Mouse (Mus musculus): Measurements from ENCODE around the gene Phlda2.
"Not testable (repeated sequence)": the region's sequence is repeated elsewhere in the genome, so short reads cannot be mapped to it uniquely, and the experiment has no call there.

The Phlda2 gene

DNA sequence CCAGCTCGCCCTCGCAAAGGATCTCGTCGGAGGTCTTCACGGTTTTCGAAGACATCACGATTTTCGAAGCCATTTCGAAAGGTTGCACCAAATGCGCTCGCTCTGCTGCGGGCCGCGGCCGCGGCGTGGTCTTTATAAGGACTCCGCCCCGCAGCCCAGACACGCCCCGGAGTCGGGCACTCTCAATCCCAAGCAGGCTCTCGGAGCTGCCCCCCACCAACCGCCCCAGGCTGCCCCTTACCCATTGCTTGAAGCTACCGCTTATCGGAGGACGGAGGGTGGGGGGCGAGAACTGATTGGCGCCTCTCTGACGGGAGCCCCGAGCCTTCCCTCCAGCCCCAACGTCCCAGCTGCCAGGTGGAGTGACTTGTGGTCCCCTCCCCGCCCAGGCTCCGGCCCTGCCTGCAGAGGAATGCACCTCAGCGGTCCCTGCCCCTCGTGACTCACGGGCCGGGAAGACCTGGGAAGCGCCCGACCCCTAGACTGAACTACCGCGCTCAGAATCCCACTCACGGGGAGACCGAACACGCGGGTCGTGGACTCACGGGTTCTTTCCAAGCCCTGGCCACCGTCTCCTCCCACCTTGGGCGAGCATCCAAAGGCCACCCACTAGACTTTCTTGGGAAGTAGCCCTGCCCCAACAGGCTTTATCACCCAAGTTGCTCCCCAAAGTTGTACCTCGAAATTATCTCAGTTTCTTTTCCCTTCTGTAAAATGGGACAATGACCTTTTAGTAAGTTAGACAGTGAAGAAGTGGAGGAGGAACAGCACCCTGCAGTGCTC, at the start of gene Phlda2:
TSS of gene Phlda2 (minus strand) at position 733 of the 783 bp plus-strand sequence.
- DNase-seq: no peak

GRCm38 (mm10) chr7:143549588-143550220, 46.8 kb upstream of the Phlda2 start:
- DNase-seq: no peak

GRCm38 (mm10) chr7:143548976-143549457, 46.1 kb upstream of the Phlda2 start, which contains the start of gene Nap1l4:
Gene Nap1l4 (minus strand): TSS chr7:143549106.
- DNase-seq: peak; percentile 99

DNA sequence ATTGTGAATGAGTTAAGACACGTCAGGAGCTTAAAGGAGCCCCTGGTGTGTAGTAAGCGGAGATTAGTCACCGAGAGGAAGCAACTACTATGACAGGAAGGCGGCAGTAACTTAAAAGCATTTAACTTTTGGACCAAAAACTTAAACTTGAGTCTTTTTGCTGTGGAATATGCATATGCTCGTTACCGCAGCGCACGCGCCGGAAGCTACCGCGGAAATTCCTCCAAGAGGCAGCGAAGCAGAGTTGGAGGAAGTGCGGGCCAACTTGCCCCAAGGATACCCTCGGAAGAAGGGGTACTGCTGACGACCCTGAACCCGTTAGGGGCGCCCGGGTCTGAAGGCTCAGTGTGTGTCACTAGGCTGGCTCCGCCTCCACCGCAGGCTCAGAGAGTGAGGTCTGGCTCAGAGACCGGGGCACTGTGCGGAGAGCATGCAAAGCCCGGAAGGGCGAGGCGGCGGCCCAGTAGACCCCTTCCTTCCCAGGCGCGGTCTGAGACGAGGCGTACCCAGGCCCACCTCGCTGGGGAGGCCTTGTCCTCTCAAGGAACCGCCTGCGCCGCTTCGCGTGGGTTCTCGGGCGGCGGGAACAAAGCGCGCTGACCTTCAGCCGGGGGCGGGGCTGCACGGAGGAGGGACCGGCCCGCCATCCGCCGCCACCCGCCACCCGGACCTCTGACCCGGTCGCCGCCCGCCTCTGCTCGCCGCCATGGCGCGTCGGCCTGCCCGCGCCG, 45.4 kb upstream of the Phlda2 start:
- no peak for DNase-seq

DNA sequence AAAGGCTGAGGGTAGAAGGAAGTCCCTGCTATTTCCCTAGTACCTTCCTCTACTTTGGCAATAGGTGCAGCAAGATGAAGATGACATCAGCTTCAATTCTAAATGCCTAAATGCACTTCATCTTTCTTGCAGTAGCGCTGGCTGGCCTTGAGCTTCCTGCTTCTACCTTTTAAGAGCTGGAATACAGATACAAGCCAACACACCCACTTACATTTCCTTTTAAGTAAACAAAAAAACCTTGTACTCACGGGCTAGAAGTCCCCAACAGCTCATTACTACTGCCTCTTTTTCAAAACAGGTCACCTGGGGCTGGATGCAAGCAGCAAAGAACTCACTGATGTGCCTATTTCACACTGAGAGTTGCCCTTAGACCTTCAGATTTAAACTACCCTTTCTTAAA, 43.6 kb upstream of the Phlda2 start:
- DNase-seq: no peak

DNA sequence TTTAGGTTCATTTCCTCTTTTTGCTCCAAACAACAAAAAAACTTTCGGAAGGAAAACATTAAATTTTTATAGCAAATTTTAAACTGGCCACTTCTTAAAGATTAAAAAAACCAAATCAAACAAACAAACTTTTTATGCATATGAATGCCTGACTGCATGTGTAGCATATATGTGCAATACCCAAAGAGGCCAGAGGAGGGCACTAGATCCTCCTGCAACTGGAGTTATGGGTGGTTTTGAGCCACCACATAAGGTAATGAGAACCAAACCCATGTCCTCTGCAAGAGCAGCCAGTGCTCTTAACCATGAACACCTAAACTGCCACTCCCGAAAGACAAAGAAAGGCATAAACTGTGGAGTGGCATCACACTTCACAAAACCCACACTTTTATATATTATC, 41.4 kb upstream of the Phlda2 start:
- DNase-seq: no peak

GRCm38 (mm10) chr7:143538671-143539070, 35.7 kb upstream of the Phlda2 start:
- no peak for DNase-seq

- DNase-seq: not testable (repeated sequence)
Measured at GRCm38 (mm10) chr7:143538229-143538628, 35.3 kb upstream of the Phlda2 start.

- no peak for DNase-seq
Measured at GRCm38 (mm10) chr7:143536251-143536650, 33.3 kb upstream of the Phlda2 start.

- no peak for DNase-seq
Measured at GRCm38 (mm10) chr7:143533284-143533683, 30.3 kb upstream of the Phlda2 start.

GRCm38 (mm10) chr7:143532410-143532809, 29.5 kb upstream of the Phlda2 start:
- no peak for DNase-seq

- DNase-seq: no peak
Measured at GRCm38 (mm10) chr7:143519333-143519732, 16.4 kb upstream of the Phlda2 start.

GRCm38 (mm10) chr7:143514416-143514768, 11.4 kb upstream of the Phlda2 start:
- DNase-seq: no peak

- DNase-seq: no peak
Measured at GRCm38 (mm10) chr7:143513763-143514415, 10.9 kb upstream of the Phlda2 start.

GRCm38 (mm10) chr7:143511335-143511712, 8.4 kb upstream of the Phlda2 start:
- DNase-seq: no peak

GRCm38 (mm10) chr7:143510593-143511334, 7.8 kb upstream of the Phlda2 start:
- DNase-seq: no peak

GRCm38 (mm10) chr7:143509566-143509965, 6.6 kb upstream of the Phlda2 start:
- DNase-seq: no peak

DNA sequence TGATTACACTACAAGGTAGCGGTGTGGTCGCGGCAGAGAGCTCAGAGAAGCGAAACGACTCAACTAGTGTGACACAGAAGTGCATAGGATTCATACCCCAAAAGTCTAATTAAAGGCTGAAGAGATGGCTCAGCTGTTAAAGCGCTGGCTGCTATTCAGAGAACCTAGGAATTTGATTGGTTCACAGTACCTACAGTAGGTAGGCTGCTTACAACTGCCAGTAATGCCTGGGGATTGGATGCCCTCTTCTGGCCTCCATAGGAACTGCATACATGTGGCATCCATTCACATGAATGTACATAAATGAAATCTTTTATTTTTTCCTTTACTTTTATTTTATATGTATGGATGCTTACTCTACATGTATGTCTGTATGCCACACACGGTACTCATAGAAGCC, 3.7 kb upstream of the Phlda2 start:
- DNase-seq: no peak

DNA sequence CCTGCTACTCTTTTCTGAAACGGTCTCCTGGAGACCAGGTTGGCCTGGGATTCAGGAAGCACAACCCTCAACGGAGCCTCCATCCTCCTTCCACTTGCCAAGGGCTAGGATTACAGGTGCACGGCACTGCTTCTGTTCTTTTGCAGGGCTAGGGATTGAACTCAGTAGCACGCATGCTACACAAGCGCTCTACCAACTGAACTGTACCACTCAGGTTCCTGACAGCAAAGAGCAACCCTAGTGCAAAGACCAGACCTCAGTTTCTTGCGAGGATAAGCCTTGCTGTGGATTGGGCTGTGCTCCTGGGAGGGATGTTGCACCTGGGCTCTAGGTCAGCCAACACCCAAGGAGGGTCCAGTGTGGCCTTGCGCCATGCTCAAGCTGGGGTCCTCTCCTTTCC, 3.3 kb upstream of the Phlda2 start:
- DNase-seq: no peak

DNA sequence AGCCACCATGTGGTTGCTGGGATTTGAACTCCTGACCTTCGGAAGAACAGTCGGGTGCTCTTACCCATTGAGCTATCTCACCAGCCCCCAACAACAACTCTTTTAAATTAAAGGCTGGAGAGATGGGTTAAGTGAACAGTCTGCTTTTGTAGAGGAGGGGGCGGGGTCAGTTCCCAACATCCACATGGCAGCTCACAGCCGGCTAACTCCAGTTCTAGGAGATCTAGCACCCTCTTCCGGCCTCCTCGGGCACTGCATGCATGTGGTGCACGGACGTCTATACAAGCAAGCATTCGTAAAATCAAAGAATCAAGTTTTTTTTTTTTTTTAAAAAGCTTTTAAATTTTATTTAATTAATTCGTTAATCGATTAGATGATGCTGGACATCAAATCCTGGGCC, 2.9 kb upstream of the Phlda2 start:
- DNase-seq: no peak

GRCm38 (mm10) chr7:143505411-143505810, 2.5 kb upstream of the Phlda2 start:
- DNase-seq: no peak

- no peak for DNase-seq
Measured at GRCm38 (mm10) chr7:143503926-143504325, 976 bp upstream of the Phlda2 start.

Data from cerebellum, adult 9-11 months (tissue).